Mouse (Mus musculus): ENCODE measurements around the gene Hist1h2ab.
A peak's percentile ranks its signal among the peaks of the same experiment; 100 is the strongest.
"Not testable (repeated sequence)": the region's sequence is repeated elsewhere in the genome, so short reads cannot be mapped to it uniquely, and the experiment has no call there.

Gene Hist1h2ab

GRCm38 (mm10) chr13:23755000-23755399 is 4.1 kb downstream of the Hist1h2ab start:
- no peak for DNase-seq

GRCm38 (mm10) chr13:23756790-23757189 is 5.9 kb downstream of the Hist1h2ab start, which contains the start of gene Hist1h4b:
Gene Hist1h4b, plus strand, starts transcription at chr13:23757013.
- peak; percentile 95 for DNase-seq

GRCm38 (mm10) chr13:23757211-23757773 is 6.4 kb downstream of the Hist1h2ab start:
- no peak for DNase-seq

- no peak for DNase-seq
Measured at GRCm38 (mm10) chr13:23757921-23758320, 7.0 kb downstream of the Hist1h2ab start.

- DNase-seq, result peak; percentile 47
Measured at GRCm38 (mm10) chr13:23759251-23759771, 8.4 kb downstream of the Hist1h2ab start.

- DNase-seq, result no peak
Measured at GRCm38 (mm10) chr13:23759916-23760239, 9.0 kb downstream of the Hist1h2ab start.

- peak; percentile 64 for DNase-seq
Measured at GRCm38 (mm10) chr13:23760240-23760971, 9.5 kb downstream of the Hist1h2ab start.

- DNase-seq, result peak; percentile 99
Measured at GRCm38 (mm10) chr13:23760972-23761864, 10.3 kb downstream of the Hist1h2ab start, which contains the start of gene Hist1h4a. Gene Hist1h4a, minus strand, starts transcription at chr13:23761230.

- DNase-seq, result peak; percentile 94
Measured at GRCm38 (mm10) chr13:23761871-23762821, 11.2 kb downstream of the Hist1h2ab start, which contains the start of gene Hist1h3a. Gene Hist1h3a, minus strand, starts transcription at chr13:23762386.

GRCm38 (mm10) chr13:23763242-23763585 is 12.3 kb downstream of the Hist1h2ab start:
- DNase-seq, result no peak

GRCm38 (mm10) chr13:23763586-23764323 is 12.8 kb downstream of the Hist1h2ab start, which contains the start of gene Hist1h1a:
Gene Hist1h1a, plus strand, starts transcription at chr13:23763666.
- DNase-seq, result peak; percentile 85

GRCm38 (mm10) chr13:23764324-23765171 is 13.6 kb downstream of the Hist1h2ab start:
- peak; percentile 19 for DNase-seq

GRCm38 (mm10) chr13:23765172-23765513 is 14.2 kb downstream of the Hist1h2ab start:
- no peak for DNase-seq

GRCm38 (mm10) chr13:23766772-23767171 is 15.8 kb downstream of the Hist1h2ab start:
- DNase-seq, result no peak

GRCm38 (mm10) chr13:23768834-23769397 is 18.0 kb downstream of the Hist1h2ab start:
- DNase-seq, result no peak

- not testable (repeated sequence) for DNase-seq
Measured at GRCm38 (mm10) chr13:23769613-23770012, 18.7 kb downstream of the Hist1h2ab start, which contains the start of gene Trim38. Gene Trim38, plus strand, starts transcription at chr13:23769913.

GRCm38 (mm10) chr13:23772561-23773313 is 21.8 kb downstream of the Hist1h2ab start:
- peak; percentile 5 for DNase-seq

GRCm38 (mm10) chr13:23778339-23778738 is 27.4 kb downstream of the Hist1h2ab start:
- no peak for DNase-seq

- no peak for DNase-seq
Measured at GRCm38 (mm10) chr13:23779025-23779424, 28.1 kb downstream of the Hist1h2ab start.
